ENCODE assay signal across 15 mouse cellular contexts in the genomic region with DNA sequence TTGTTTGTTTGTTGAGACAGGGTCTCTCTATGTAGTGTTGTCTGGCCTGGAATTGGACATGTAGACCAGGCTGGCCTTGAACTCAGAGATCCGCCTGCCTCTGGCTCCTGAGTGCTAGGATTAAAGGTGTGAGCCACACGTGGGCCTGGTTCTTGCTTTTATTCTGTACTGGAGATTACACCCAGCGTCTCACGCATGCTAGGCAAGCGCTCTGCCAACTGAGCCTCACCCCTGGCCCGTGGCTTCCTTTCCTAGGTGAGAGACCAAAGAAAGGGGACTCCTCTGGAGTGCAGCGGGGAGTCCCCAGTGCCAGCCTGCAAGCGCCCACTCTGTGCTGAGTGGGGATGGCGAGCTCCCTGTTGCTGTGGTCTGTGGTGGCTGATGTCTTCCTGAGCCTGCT.
"Had no signal": no experiment of that assay in that cellular context is flagged by ENCODE, and none has a peak within 500 bp of the region (broad histone marks: within the 10 kb centered on the region; RNA-seq: fewer than 3 reads in every experiment).

No protein-coding gene starts in this region.

- H3K4me3 ChIP-seq: lung, embryonic 15.5 days; megakaryocyte, embryonic 14.5 days; midbrain, embryonic 13.5 days; midbrain, embryonic 15.5 days; neural tube, embryonic 12.5 days; stomach, embryonic 15.5 days had no signal

- DNase-seq: lung, postnatal 14 days; lung, postnatal 36 days; right cerebral cortex, postnatal 14 days; thymus, adult 2 months; thymus, postnatal 25 days; thymus, postnatal 4 days had no signal

- H3K27ac ChIP-seq: lung, embryonic 15.5 days; macrophage; midbrain, embryonic 13.5 days; midbrain, embryonic 15.5 days; neural tube, embryonic 12.5 days; stomach, embryonic 15.5 days; stomach, postnatal 0 days had no signal

- H3K36me3 ChIP-seq: lung, embryonic 15.5 days; midbrain, embryonic 13.5 days; midbrain, embryonic 15.5 days; neural tube, embryonic 12.5 days; stomach, embryonic 15.5 days had no signal

- ATAC-seq: lung, postnatal 0 days; midbrain, embryonic 13.5 days; midbrain, embryonic 15.5 days had no signal
